Mouse (Mus musculus) adrenal gland, postnatal 36 days (tissue): ENCODE measurements at regions not wholly inside any gene's neighbourhood (a gene's known extent, or its start where the extent isn't known, plus 50 kb on each side); places are given as distances from the start of the nearest gene placed in this dataset.

Experiments
- DNase-seq, 2 experiments: peaks; one replicate each; pipeline ENCODE4 v3.0.0; 2021; ENCODE audit warnings: mixed read lengths in 1 of 2

GRCm38 (mm10) chr6:116767738-116768522, 51.2 kb upstream of the Tmem72 start:
- peak; percentile 83 to 89 for DNase-seq

- DNase-seq: peak; percentile 45 to 47
These were observed 58.4 kb upstream of the Tmem72 start for GRCm38 (mm10) chr6:116774954-116775675.

- DNase-seq: no peak
These were observed 70.0 kb upstream of the Tmem72 start for GRCm38 (mm10) chr6:116786553-116787335.

GRCm38 (mm10) chr6:116793321-116793960, 76.7 kb upstream of the Tmem72 start:
- no peak for DNase-seq

- no peak for DNase-seq
These were observed 77.2 kb upstream of the Tmem72 start for GRCm38 (mm10) chr6:116793961-116794336.

GRCm38 (mm10) chr6:116821215-116821912, 104.7 kb upstream of the Tmem72 start:
- DNase-seq: peak; percentile 57 to 61

GRCm38 (mm10) chr6:116822605-116823004, 105.9 kb upstream of the Tmem72 start:
- DNase-seq: no peak

- DNase-seq: no peak
These were observed 108.9 kb upstream of the Tmem72 start for GRCm38 (mm10) chr6:116825628-116826027.

- DNase-seq: peak; percentile 89 to 96
These were observed 112.6 kb upstream of the Tmem72 start for GRCm38 (mm10) chr6:116829341-116829740.

- DNase-seq: no peak
These were observed 129.5 kb upstream of the Tmem72 start for GRCm38 (mm10) chr6:116845990-116846862.

- DNase-seq: no peak
These were observed 131.9 kb upstream of the Tmem72 start for GRCm38 (mm10) chr6:116848538-116849093.

GRCm38 (mm10) chr6:116854029-116854428, 137.3 kb upstream of the Tmem72 start:
- DNase-seq: no peak

GRCm38 (mm10) chr6:116856093-116856492, 139.4 kb upstream of the Tmem72 start:
- DNase-seq: no peak

GRCm38 (mm10) chr6:116856917-116857491, 140.3 kb upstream of the Tmem72 start:
- no peak for DNase-seq

- DNase-seq: no peak
These were observed 146.4 kb upstream of the Tmem72 start for GRCm38 (mm10) chr6:116863130-116863529.

- no peak for DNase-seq
These were observed 146.9 kb upstream of the Tmem72 start for GRCm38 (mm10) chr6:116863626-116864025.

- DNase-seq: no peak
These were observed 176.6 kb upstream of the Tmem72 start for GRCm38 (mm10) chr6:116893299-116893698.

GRCm38 (mm10) chr6:116894252-116894651, 177.5 kb upstream of the Tmem72 start:
- DNase-seq: no peak

GRCm38 (mm10) chr6:116895114-116895513, 178.4 kb upstream of the Tmem72 start:
- peak; percentile 35 to 43 for DNase-seq

- DNase-seq: no peak
These were observed 179.5 kb upstream of the Tmem72 start for GRCm38 (mm10) chr6:116896132-116896630.
